Mouse (Mus musculus) embryo, embryonic 10.5 days (tissue): ENCODE data around the gene Ebf1.

Source experiments
- DNase-seq: peaks from one replicate; pipeline ENCODE4 v3.0.0-alpha.2; 2015; ENCODE audit warnings: low spot score

Ebf1 gene

DNA sequence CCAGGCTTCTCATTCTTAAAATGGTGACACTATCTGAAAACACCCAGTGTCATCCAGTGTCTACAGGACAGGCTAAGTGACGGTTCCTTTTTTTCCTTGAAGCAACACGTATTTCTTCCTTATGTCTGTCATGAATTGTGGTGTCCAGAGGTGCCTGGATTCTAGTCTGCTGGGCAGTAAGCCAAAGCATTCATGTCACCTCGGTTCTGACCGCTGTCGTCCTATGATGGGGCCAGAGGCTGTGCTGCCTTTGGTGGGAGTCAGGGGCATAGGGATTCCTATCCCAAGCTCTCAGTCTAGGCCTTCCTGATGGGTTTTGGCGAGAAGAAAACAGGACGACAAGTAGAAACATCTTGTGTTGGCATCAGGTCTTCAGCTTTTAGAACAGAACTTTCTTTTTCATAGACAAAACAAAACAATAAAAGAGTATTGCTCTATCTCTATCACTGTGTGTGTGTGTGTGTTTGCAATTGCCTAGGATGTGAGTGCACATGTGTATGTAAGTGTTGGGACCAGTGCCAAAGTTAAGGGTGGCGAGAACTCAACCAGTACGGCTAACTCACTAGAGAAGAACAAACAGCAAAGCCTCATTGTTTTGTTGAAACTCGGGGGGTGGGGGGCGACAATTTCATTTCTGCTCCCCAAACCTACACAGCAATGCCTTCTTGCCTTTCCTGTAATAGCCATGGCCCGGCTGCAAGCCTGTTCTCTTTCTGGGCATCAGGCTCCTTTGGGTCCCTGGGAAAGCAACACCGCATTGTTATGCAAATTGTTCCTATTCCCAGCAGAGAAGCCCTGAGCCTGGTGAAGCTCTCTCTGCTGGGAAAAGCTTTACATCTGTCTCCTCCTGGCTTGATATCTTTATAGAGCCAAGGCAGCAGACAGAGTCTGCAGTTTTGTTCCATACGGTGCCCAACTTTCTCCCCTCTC, 224.3 kb downstream of the Ebf1 start:
- peak; percentile 58 for DNase-seq

- no peak for DNase-seq
Observed at GRCm38 (mm10) chr11:44851874-44852273, 234.8 kb downstream of the Ebf1 start.

DNA sequence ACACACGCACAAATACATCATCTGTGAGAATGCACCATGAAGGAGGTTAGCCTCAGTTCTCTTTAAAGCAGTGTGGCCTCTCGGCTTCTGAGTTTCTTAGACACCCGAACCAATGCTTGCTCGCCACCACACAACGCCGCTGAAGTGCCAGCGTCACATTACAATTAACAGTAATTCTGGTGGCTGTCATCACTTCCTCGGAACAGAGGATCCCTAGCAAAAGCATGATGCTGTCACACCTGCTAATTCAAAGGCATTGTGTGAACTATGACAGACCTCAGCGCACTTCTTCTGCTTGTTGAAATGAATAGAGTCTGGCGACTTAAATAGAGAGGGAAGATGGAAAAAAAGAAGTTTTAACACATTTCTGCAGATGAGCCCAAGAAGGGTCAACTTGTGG, 235.8 kb downstream of the Ebf1 start:
- no peak for DNase-seq

DNA sequence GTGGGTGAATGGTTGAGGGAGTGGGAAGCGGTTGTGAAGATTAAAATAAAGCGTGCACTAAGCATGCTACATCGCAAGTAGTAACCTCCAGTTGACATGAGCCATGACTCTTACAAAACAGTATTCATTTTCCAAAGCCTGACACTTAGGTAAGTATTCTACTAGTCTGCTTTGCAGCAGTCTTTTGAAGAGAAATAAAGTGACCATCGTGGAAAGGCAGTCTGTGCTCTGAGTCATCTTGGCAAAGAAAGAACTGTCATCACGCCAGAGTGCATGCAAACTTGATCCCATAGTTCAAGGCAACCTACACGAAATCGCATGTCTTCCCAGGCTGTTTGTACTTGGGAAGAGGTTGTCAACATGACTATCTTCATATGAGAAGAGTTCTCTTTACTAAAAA, 237.4 kb downstream of the Ebf1 start:
- DNase-seq: no peak

GRCm38 (mm10) chr11:44861108-44861507, 244.0 kb downstream of the Ebf1 start:
- DNase-seq: no peak

GRCm38 (mm10) chr11:44863910-44864309, 246.8 kb downstream of the Ebf1 start:
- DNase-seq: no peak

DNA sequence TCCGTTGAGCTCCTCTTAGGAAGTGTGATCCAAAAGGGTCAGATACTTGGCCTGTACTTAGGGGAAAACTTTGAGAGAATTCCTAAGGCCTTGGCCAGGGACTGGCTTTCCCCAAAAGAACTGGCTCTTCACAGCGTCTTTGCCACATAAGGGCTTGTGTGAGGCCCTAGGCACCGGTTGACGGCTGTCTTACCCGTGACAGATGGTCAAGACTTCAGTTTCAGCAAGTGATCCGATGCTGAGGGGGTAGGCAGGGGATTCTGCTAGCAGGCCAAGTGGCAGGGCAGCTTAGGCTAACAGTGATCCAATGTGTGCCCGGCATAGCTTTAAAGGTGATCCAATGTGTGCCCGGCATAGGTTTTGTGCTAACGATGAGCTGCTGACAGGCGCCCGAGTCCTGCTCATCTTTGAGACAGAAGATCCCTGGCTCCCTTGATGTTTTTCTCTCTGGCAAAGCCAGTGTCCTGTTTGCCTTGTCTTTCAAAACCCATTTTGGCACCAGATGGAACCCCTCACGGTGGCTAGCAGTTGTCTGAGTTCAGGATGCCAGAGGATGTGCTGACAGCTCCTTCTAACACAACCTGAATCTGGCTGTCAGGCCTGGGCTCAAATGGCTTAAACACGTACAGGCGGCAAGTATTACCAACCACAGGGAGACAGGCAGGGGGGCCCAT, 249.5 kb downstream of the Ebf1 start:
- DNase-seq: no peak

- no peak for DNase-seq
Observed at GRCm38 (mm10) chr11:44867433-44867832, 250.3 kb downstream of the Ebf1 start.

DNA sequence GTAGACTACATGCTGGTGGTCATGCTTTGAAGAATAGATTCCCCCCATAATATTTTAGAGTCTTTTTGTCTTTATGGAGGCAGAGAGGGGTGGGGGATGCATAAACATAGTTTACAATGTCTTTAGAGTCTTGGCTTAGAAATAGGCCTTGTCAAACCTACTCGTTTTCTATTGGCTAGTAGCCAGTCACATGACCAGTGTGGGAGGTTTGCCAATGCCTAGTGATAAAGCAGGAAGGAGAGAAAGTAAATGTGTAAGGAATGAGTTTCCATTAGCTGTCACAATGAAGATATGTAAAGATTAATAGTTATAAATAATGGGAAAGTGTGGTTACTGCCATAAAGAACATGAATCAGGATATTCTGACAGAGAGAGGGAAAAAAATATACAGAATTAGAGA, 256.8 kb downstream of the Ebf1 start:
- DNase-seq: no peak

GRCm38 (mm10) chr11:44875171-44875570, 258.1 kb downstream of the Ebf1 start:
- DNase-seq: no peak

- DNase-seq: no peak
Observed at GRCm38 (mm10) chr11:44881056-44881683, 264.1 kb downstream of the Ebf1 start.

- DNase-seq: no peak
Observed at GRCm38 (mm10) chr11:44882476-44882970, 265.4 kb downstream of the Ebf1 start.

DNA sequence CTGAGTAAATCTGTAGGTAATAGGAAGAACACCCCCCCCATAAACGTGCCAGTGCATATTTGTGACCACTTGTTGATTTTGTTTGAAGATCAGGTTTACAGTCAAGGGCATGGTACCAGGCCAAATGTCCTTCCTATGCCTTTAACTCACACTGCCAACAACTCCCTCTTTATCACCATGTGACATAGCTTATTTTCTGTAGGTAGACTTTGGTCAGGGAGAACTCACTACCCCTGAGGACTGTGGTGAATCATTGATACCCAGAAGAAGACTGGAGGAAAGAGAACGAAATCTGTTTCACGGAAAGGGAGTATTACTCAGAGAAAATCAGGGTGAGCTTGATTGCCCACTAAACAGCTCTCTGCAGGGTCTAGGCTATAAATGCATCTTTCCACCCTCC, 267.2 kb downstream of the Ebf1 start:
- DNase-seq: no peak

GRCm38 (mm10) chr11:44886897-44887296, 269.8 kb downstream of the Ebf1 start:
- no peak for DNase-seq

DNA sequence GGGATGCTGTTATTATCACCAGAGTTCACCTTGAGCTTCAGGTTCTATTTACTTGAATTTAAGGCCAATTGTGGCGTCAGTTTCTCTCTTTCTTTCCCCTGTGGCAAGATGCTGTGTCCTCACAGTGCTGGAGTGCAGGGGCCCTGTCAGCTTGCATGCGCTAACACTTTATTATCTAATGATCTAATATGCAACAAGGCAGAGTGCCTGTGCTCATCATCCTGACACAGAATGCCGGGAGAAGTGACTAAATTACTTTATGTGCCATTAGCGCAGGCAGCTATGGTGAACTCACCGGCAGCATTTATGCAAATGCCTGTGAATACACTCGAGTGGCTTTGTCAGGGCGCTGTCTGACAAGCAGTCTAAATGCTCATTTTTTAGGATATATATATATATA, 270.6 kb downstream of the Ebf1 start:
- DNase-seq: no peak

DNA sequence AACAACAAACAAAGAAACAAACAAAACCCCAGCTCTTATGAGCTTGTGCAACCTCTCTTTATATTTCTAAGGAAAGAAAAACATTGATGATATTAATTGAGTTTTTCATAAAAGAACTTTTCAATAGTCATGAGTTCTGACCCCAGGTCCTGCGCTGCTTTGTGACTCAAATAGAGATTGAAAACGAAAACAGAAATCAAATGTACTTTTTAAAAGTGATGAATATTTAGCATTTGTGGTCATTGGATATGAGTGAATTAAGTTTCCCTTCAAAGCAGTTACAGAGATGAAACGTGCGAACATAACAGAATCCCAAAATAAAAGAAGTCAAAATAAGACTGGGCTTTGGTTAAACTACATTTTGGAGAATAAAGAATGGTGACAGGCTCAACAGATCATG, 271.3 kb downstream of the Ebf1 start:
- no peak for DNase-seq

GRCm38 (mm10) chr11:44892814-44893521, 275.9 kb downstream of the Ebf1 start:
- DNase-seq: peak; percentile 48

- DNase-seq: no peak
Observed at GRCm38 (mm10) chr11:44893986-44894385, 276.9 kb downstream of the Ebf1 start.

DNA sequence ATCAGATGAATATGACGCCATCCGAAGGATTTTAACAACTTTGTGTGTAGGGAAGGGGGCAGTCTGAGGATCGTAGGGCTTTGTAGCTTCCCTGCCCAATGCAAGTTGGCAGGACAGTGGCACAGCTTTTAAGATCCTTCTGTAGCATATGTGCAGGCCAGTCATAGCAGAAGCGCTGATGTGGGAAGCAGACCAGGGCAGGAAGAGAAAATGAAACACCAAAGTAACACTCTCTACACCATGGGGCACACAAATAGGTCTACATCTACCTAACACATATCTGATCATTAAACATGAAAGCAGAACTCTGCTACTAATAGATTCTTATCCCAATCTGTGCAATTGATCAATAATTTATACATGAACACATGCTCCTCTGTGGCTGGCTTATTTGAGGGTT, 277.7 kb downstream of the Ebf1 start:
- no peak for DNase-seq

GRCm38 (mm10) chr11:44895893-44896292, 278.8 kb downstream of the Ebf1 start:
- DNase-seq: no peak

DNA sequence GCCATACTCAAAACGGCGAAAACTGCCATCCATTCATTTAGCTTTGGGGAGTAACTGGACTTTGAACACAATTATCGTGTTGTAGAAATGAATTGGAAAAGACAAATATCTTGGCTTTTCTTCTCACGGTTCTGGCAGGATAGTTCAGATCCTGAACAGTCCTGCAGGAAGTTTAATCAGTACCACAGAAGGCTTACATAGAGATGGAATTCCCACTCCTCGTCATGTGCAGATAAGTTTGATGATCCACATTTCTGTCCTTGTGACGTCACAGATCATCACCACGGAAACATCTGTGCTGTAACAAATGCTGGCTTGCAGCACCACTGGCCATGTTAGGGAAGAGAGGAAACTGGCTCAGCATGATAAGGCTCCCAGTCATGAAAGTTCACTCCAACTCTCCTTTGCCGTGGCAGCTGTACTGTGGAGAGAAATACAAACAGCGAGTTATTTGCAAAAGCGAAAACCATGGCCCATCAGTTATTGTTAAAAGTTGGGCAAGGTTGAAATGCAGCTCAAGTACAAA, 280.1 kb downstream of the Ebf1 start:
- no peak for DNase-seq

GRCm38 (mm10) chr11:44899554-44899953, 282.4 kb downstream of the Ebf1 start:
- no peak for DNase-seq
